Mouse (Mus musculus): ENCODE measurements around the gene Sugct.

- TF ChIP-seq CEBPB (IDR thresholded peaks at IDR 0.05; ENCODE audit: insufficient read depth, poor library complexity, severe bottlenecking) (no peak), POLR2A (IDR thresholded peaks at IDR 0.05; ENCODE audit: insufficient read length, low read depth) (no peak), TCF12 (IDR thresholded peaks at IDR 0.05; ENCODE audit: insufficient read depth, poor library complexity, severe bottlenecking) (no peak)
Observed at GRCm38 (mm10) chr13:17027846-17028529, 667.4 kb downstream of the Sugct start.
